Mouse (Mus musculus): ENCODE data around the gene Mecom. TPM values are rescaled to one million over a fixed set of nuclear protein-coding genes. Genes with fewer than 3 reads are reported as not detected.

Gene Mecom
- total and polyA plus RNA-seq, 3 experiments = not detected

GRCm38 (mm10) chr3:30059615-30060014 is 488.2 kb downstream of the Mecom start:
- Histone ChIP-seq H3K36me3 (replicated peaks in 1 of 2; ENCODE audit: control insufficient read depth in 1 of 2, insufficient read depth in 1 of 2, low read length in 1 of 2) (no peaks in the 10 kb centered on the region), H3K9me3 (replicated peaks; ENCODE audit: low read length) (no peaks in the 10 kb centered on the region), H3K27me3 (replicated peaks) (no peaks in the 10 kb centered on the region), H3K27ac (ENCODE audit: insufficient read depth, low read depth) (no peak overlapping the region), H3K4me1 (ENCODE audit: control insufficient read depth in 1 of 2, insufficient read depth in 2 of 2) (no peaks in the 10 kb centered on the region), H3K79me2 (replicated peaks; ENCODE audit: control insufficient read depth, extremely low read depth, insufficient read depth, poor library complexity, severe bottlenecking) (no peaks in the 10 kb centered on the region), H3K9ac (ENCODE audit: insufficient read depth, low read depth) (no peak overlapping the region), H3K4me3 (replicated peaks in 1 of 3; ENCODE audit: low read depth in 2 of 3, low read length in 2 of 3, poor library complexity in 1 of 3) (no peak overlapping the region), H3K4me2 (ENCODE audit: insufficient read depth, low read depth, poor library complexity, severe bottlenecking) (no peak overlapping the region)
- TF ChIP-seq TCF12 (IDR thresholded peaks at IDR 0.05; ENCODE audit: low read depth, low read length) (no peak), GABPA (IDR thresholded peaks at IDR 0.05; ENCODE audit: insufficient replicate concordance, low read depth, low read length) (no peak)
- in situ Hi-C loops (cut with MboI; ENCODE audit: low pct_ligation_motif_present, low pct_unique_long_range_greater_than_20kb, low sequenced_read_pairs) (no loop called here), dilution Hi-C loops (cut with MboI; ENCODE audit: extremely low pct_ligation_motif_present, extremely low pct_unique_long_range_greater_than_20kb, low sequenced_read_pairs) (no loop called here)
- no peak for DNase-seq (ENCODE audit: extremely low read depth)

GRCm38 (mm10) chr3:30051287-30051686 is 496.5 kb downstream of the Mecom start:
- Histone ChIP-seq H3K27me3 (replicated peaks) (no peaks in the 10 kb centered on the region), H3K36me3 (replicated peaks in 1 of 2; ENCODE audit: control insufficient read depth in 1 of 2, insufficient read depth in 1 of 2, low read length in 1 of 2) (no peaks in the 10 kb centered on the region), H3K4me2 (ENCODE audit: insufficient read depth, low read depth, poor library complexity, severe bottlenecking) (no peak overlapping the region), H3K9me3 (replicated peaks; ENCODE audit: low read length) (no peaks in the 10 kb centered on the region), H3K9ac (ENCODE audit: insufficient read depth, low read depth) (no peak overlapping the region), H3K4me1 (ENCODE audit: control insufficient read depth in 1 of 2, insufficient read depth in 2 of 2) (no peaks in the 10 kb centered on the region), H3K79me2 (replicated peaks; ENCODE audit: control insufficient read depth, extremely low read depth, insufficient read depth, poor library complexity, severe bottlenecking) (no peaks in the 10 kb centered on the region), H3K27ac (ENCODE audit: insufficient read depth, low read depth) (no peak overlapping the region), H3K4me3 (replicated peaks in 1 of 3; ENCODE audit: low read depth in 2 of 3, low read length in 2 of 3, poor library complexity in 1 of 3) (no peak overlapping the region)
- dilution Hi-C loops (cut with MboI; ENCODE audit: extremely low pct_ligation_motif_present, extremely low pct_unique_long_range_greater_than_20kb, low sequenced_read_pairs) = no loop called here
- no peak for DNase-seq (ENCODE audit: extremely low read depth)
- in situ Hi-C loops (cut with MboI; ENCODE audit: low pct_ligation_motif_present, low pct_unique_long_range_greater_than_20kb, low sequenced_read_pairs) = no loop called here
- TF ChIP-seq E2F4 (IDR thresholded peaks at IDR 0.05; ENCODE audit: insufficient replicate concordance, low read depth, low read length) (no peak), POLR2AphosphoS2 (IDR thresholded peaks at IDR 0.05; ENCODE audit: low read depth, low read length) (no peak), MYC (IDR thresholded peaks at IDR 0.05; ENCODE audit: low read depth, low read length) (no peak), NELFE (IDR thresholded peaks at IDR 0.05; ENCODE audit: low read depth, low read length) (no peak), USF2 (conservative IDR thresholded peaks at IDR 0.05; ENCODE audit: low read depth, low read length) (no peak), JUN (IDR thresholded peaks at IDR 0.05; ENCODE audit: insufficient read depth, low read depth, low read length) (no peak), ZMIZ1 (IDR thresholded peaks at IDR 0.05; ENCODE audit: low read depth, low read length) (no peak), ZNF384 (IDR thresholded peaks at IDR 0.05; ENCODE audit: low read depth, low read length) (no peak)

GRCm38 (mm10) chr3:30050795-30051194 is 497.0 kb downstream of the Mecom start:
- H3K4me2 ChIP-seq (ENCODE audit: insufficient read depth, low read depth, poor library complexity, severe bottlenecking) = no peak overlapping the region
- H3K4me1 ChIP-seq (ENCODE audit: control insufficient read depth in 1 of 2, insufficient read depth in 2 of 2) = no peaks in the 10 kb centered on the region
- no peak for DNase-seq (ENCODE audit: extremely low read depth)
- no peaks in the 10 kb centered on the region for H3K27me3 ChIP-seq (replicated peaks)
- no peak overlapping the region for H3K27ac ChIP-seq (ENCODE audit: insufficient read depth, low read depth)
- in situ Hi-C loops (cut with MboI; ENCODE audit: low pct_ligation_motif_present, low pct_unique_long_range_greater_than_20kb, low sequenced_read_pairs) = no loop called here
- no peak for TF ChIP-seq ZC3H11A (IDR thresholded peaks at IDR 0.05; ENCODE audit: low read depth, low read length)
- no peak for TF ChIP-seq GABPA (IDR thresholded peaks at IDR 0.05; ENCODE audit: insufficient replicate concordance, low read depth, low read length)
- no peak for TF ChIP-seq TBP (conservative IDR thresholded peaks at IDR 0.05; ENCODE audit: low read depth, low read length)
- TF ChIP-seq MAZ (IDR thresholded peaks at IDR 0.05; ENCODE audit: low read depth, low read length) = no peak
- TF ChIP-seq MYC (IDR thresholded peaks at IDR 0.05; ENCODE audit: low read depth, low read length) = no peak
- no peak for TF ChIP-seq ZMIZ1 (IDR thresholded peaks at IDR 0.05; ENCODE audit: low read depth, low read length)
- TF ChIP-seq USF1 (IDR thresholded peaks at IDR 0.05; ENCODE audit: low read depth, low read length) = no peak
- no peak for TF ChIP-seq POLR2AphosphoS2 (IDR thresholded peaks at IDR 0.05; ENCODE audit: low read depth, low read length)
- no peak for TF ChIP-seq TCF12 (IDR thresholded peaks at IDR 0.05; ENCODE audit: low read depth, low read length)
- no peak for TF ChIP-seq IRF4 (IDR thresholded peaks at IDR 0.05; ENCODE audit: low read depth, low read length)
- no peak for TF ChIP-seq RAD21 (IDR thresholded peaks at IDR 0.05; ENCODE audit: low read depth, low read length)
- no peak for TF ChIP-seq POLR2A (IDR thresholded peaks at IDR 0.05; ENCODE audit: low read depth, low read length)
- TF ChIP-seq JUND (conservative IDR thresholded peaks at IDR 0.05; ENCODE audit: low read depth, low read length) = no peak
- TF ChIP-seq NRF1 (IDR thresholded peaks at IDR 0.05; ENCODE audit: low read depth, low read length) = no peak
- TF ChIP-seq MXI1 (IDR thresholded peaks at IDR 0.05; ENCODE audit: low read depth, low read length) = no peak
- no peak for TF ChIP-seq CHD2 (IDR thresholded peaks at IDR 0.05; ENCODE audit: low read length)
- no peak for TF ChIP-seq E2F4 (IDR thresholded peaks at IDR 0.05; ENCODE audit: insufficient replicate concordance, low read depth, low read length)
- no peak for TF ChIP-seq BHLHE40 (IDR thresholded peaks at IDR 0.05; ENCODE audit: low read depth, low read length)
- no peak for TF ChIP-seq USF2 (conservative IDR thresholded peaks at IDR 0.05; ENCODE audit: low read depth, low read length)
- TF ChIP-seq ETS1 (conservative IDR thresholded peaks at IDR 0.05; ENCODE audit: low read depth, low read length) = no peak
- no peaks in the 10 kb centered on the region for H3K79me2 ChIP-seq (replicated peaks; ENCODE audit: control insufficient read depth, extremely low read depth, insufficient read depth, poor library complexity, severe bottlenecking)
- dilution Hi-C loops (cut with MboI; ENCODE audit: extremely low pct_ligation_motif_present, extremely low pct_unique_long_range_greater_than_20kb, low sequenced_read_pairs) = no loop called here
- no peaks in the 10 kb centered on the region for H3K36me3 ChIP-seq (replicated peaks in 1 of 2; ENCODE audit: control insufficient read depth in 1 of 2, insufficient read depth in 1 of 2, low read length in 1 of 2)
- H3K9ac ChIP-seq (ENCODE audit: insufficient read depth, low read depth) = no peak overlapping the region
- no peaks in the 10 kb centered on the region for H3K9me3 ChIP-seq (replicated peaks; ENCODE audit: low read length)
- H3K4me3 ChIP-seq (replicated peaks in 1 of 3; ENCODE audit: low read depth in 2 of 3, low read length in 2 of 3, poor library complexity in 1 of 3) = no peak overlapping the region

All from CH12.LX (cell line).